Mouse (Mus musculus): Measurements from ENCODE around the gene Ccdc169.
A peak's percentile ranks its signal among the peaks of the same experiment; 100 is the strongest.

The Ccdc169 gene

GRCm38 (mm10) chr3:55137039-55137438, at the start of gene Ccdc169:
Gene Ccdc169 (plus strand): TSS chr3:55137339.
- no peak for DNase-seq (ENCODE audit: low read depth, low spot score)

GRCm38 (mm10) chr3:55087360-55087759, 49.8 kb upstream of the Ccdc169 start:
- peak; percentile 10 for DNase-seq (ENCODE audit: low read depth, low spot score)

GRCm38 (mm10) chr3:55088359-55088758, 48.8 kb upstream of the Ccdc169 start:
- DNase-seq (ENCODE audit: low read depth, low spot score) = no peak

GRCm38 (mm10) chr3:55088843-55089242, 48.3 kb upstream of the Ccdc169 start:
- DNase-seq (ENCODE audit: low read depth, low spot score) = no peak

- DNase-seq (ENCODE audit: low read depth, low spot score) = no peak
Observed at GRCm38 (mm10) chr3:55089291-55089690, 47.8 kb upstream of the Ccdc169 start.

- no peak for DNase-seq (ENCODE audit: low read depth, low spot score)
Observed at GRCm38 (mm10) chr3:55093161-55093560, 44.0 kb upstream of the Ccdc169 start.

GRCm38 (mm10) chr3:55095968-55096654, 41.0 kb upstream of the Ccdc169 start:
- DNase-seq (ENCODE audit: low read depth, low spot score) = no peak

- DNase-seq (ENCODE audit: low read depth, low spot score) = no peak
Observed at GRCm38 (mm10) chr3:55096655-55097005, 40.5 kb upstream of the Ccdc169 start.

GRCm38 (mm10) chr3:55097186-55097585, 40.0 kb upstream of the Ccdc169 start:
- DNase-seq (ENCODE audit: low read depth, low spot score) = no peak

GRCm38 (mm10) chr3:55098014-55098413, 39.1 kb upstream of the Ccdc169 start:
- DNase-seq (ENCODE audit: low read depth, low spot score) = no peak

GRCm38 (mm10) chr3:55098990-55099389, 38.1 kb upstream of the Ccdc169 start:
- no peak for DNase-seq (ENCODE audit: low read depth, low spot score)

- DNase-seq (ENCODE audit: low read depth, low spot score) = peak; percentile 31
Observed at GRCm38 (mm10) chr3:55101092-55101491, 36.0 kb upstream of the Ccdc169 start.

- DNase-seq (ENCODE audit: low read depth, low spot score) = no peak
Observed at GRCm38 (mm10) chr3:55105372-55106023, 31.6 kb upstream of the Ccdc169 start.

- DNase-seq (ENCODE audit: low read depth, low spot score) = no peak
Observed at GRCm38 (mm10) chr3:55106051-55106450, 31.1 kb upstream of the Ccdc169 start.

GRCm38 (mm10) chr3:55109097-55109496, 28.0 kb upstream of the Ccdc169 start:
- DNase-seq (ENCODE audit: low read depth, low spot score) = no peak

GRCm38 (mm10) chr3:55111935-55112709, 25.0 kb upstream of the Ccdc169 start, which contains the start of gene Spg20:
Gene Spg20 (plus strand): TSS chr3:55112108.
- peak; percentile 91 for DNase-seq (ENCODE audit: low read depth, low spot score)

GRCm38 (mm10) chr3:55112710-55113415, 24.3 kb upstream of the Ccdc169 start:
- DNase-seq (ENCODE audit: low read depth, low spot score) = peak; percentile 39

- DNase-seq (ENCODE audit: low read depth, low spot score) = no peak
Observed at GRCm38 (mm10) chr3:55114313-55115065, 22.6 kb upstream of the Ccdc169 start.

- no peak for DNase-seq (ENCODE audit: low read depth, low spot score)
Observed at GRCm38 (mm10) chr3:55115071-55115470, 22.1 kb upstream of the Ccdc169 start.

GRCm38 (mm10) chr3:55115989-55116388, 21.1 kb upstream of the Ccdc169 start:
- no peak for DNase-seq (ENCODE audit: low read depth, low spot score)

GRCm38 (mm10) chr3:55119275-55119898, 17.8 kb upstream of the Ccdc169 start:
- DNase-seq (ENCODE audit: low read depth, low spot score) = no peak

Measured in A20 (cell line).